Comparison of ENCODE assay signal across 10 mouse cellular contexts in the genomic region with DNA sequence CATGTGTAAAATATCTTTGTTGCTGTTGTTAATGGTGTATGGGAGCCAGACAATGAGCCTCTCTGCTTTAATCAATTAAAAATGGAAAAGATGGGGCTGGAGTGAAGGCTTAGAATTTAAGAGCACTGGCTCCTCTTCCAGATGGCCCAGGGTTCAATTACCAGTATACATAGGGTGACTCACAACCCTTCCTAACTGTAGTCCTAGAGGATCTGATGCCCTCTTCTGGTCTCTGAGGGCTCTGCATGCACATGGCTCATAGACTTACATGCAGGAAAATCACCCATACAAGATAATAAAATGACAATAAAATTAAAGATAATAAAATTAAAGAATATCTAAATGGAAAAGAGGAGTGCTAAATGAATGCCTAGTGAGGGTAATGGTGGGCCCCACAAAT. TPM values are rescaled to one million over a fixed set of nuclear protein-coding genes. Genes with fewer than 3 reads are reported as not detected.
DNase-seq lines count a peak whose midpoint lies in the region; ATAC-seq lines count a peak whose summit lies in the region.
"Had no signal": no experiment of that assay in that cellular context is flagged by ENCODE, and none has a peak within 500 bp of the region (broad histone marks: within the 10 kb centered on the region; RNA-seq: fewer than 3 reads in every experiment).

No protein-coding gene starts in this region.

- no peak overlapping the region for H3K27ac ChIP-seq in forebrain, embryonic 14.5 days (ENCODE audit: low read depth, low read length)
- no peak overlapping the region for H3K27ac ChIP-seq in forebrain, embryonic 11.5 days (ENCODE audit: low read depth, low read length)
- H3K27ac ChIP-seq in hindbrain, embryonic 13.5 days, result no peak overlapping the region
- H3K27ac ChIP-seq: macrophage; neural tube, embryonic 12.5 days had no signal

- H3K4me1 ChIP-seq in forebrain, embryonic 14.5 days (ENCODE audit: control insufficient read depth, insufficient read depth, low read length), result 0 out of 2 replicates have a peak, but pooled peaks cover 3% of the 10 kb centered on the region
- no peaks in the 10 kb centered on the region for H3K4me1 ChIP-seq in forebrain, embryonic 11.5 days (replicated peaks; ENCODE audit: control insufficient read depth, insufficient read depth, low read length)
- H3K4me1 ChIP-seq in hindbrain, embryonic 13.5 days (replicated peaks), result no peaks in the 10 kb centered on the region

- 0 out of 2 replicates have a peak, but pooled peaks have one; percentile 21 for ATAC-seq in forebrain, embryonic 14.5 days
- no peak; the same call in 1 of the 2 replicates for ATAC-seq in forebrain, embryonic 11.5 days (replicated peaks; ENCODE audit: low FRiP score)
- no peak for ATAC-seq in activated CD4-positive, CD25-positive, alpha-beta regulatory T cell, adult 4 months
- ATAC-seq in hindbrain, embryonic 13.5 days (ENCODE audit: low FRiP score), result no peak; the same call in 1 of the 2 replicates

- H3K36me3 ChIP-seq in forebrain, embryonic 14.5 days (ENCODE audit: control insufficient read depth, insufficient read depth, low read length), result peaks cover 24% of the 10 kb centered on the region
- no peaks in the 10 kb centered on the region; the same call in 1 of the 2 replicates for H3K36me3 ChIP-seq in forebrain, embryonic 11.5 days (ENCODE audit: control insufficient read depth, insufficient read depth, low read length)
- H3K36me3 ChIP-seq in hindbrain, embryonic 13.5 days, result peaks cover 17% of the 10 kb centered on the region

- DNase-seq in forebrain, embryonic 14.5 days (ENCODE audit: low spot score), result no peak
- DNase-seq in forebrain, embryonic 11.5 days (ENCODE audit: low spot score), result no peak
- peak; percentile 32 for DNase-seq in lung, postnatal 36 days
- no peak for DNase-seq in lung, postnatal 4 days
- peak; percentile 40 for DNase-seq in MEL-GATA-1-ER (ENCODE audit: extremely low read depth, low read depth)
- peak; percentile 39 for DNase-seq in naive thymus-derived CD4-positive, alpha-beta T cell, adult 2 months (ENCODE audit: low read depth)

- H3K9ac ChIP-seq in forebrain, embryonic 14.5 days (ENCODE audit: low read length), result no peak overlapping the region
- H3K9ac ChIP-seq in forebrain, embryonic 11.5 days (ENCODE audit: low read length), result no peak overlapping the region
- H3K9ac ChIP-seq in hindbrain, embryonic 13.5 days, result no peak overlapping the region
- H3K9ac ChIP-seq: neural tube, embryonic 12.5 days had no signal

- no peaks in the 10 kb centered on the region for H3K9me3 ChIP-seq in forebrain, embryonic 14.5 days (replicated peaks; ENCODE audit: control insufficient read depth, low read length)
- H3K9me3 ChIP-seq in forebrain, embryonic 11.5 days (ENCODE audit: control insufficient read depth, low read length), result no peaks in the 10 kb centered on the region
- H3K9me3 ChIP-seq in hindbrain, embryonic 13.5 days, result no peaks in the 10 kb centered on the region
- H3K9me3 ChIP-seq: neural tube, embryonic 12.5 days had no signal

- H3K4me2 ChIP-seq in forebrain, embryonic 14.5 days (ENCODE audit: low read length), result no peak overlapping the region
- no peak overlapping the region for H3K4me2 ChIP-seq in forebrain, embryonic 11.5 days (ENCODE audit: low read depth, low read length, severe bottlenecking)
- no peak overlapping the region for H3K4me2 ChIP-seq in hindbrain, embryonic 13.5 days
- H3K4me2 ChIP-seq: neural tube, embryonic 12.5 days had no signal

- H3K4me3 ChIP-seq in forebrain, embryonic 14.5 days (ENCODE audit: low read depth, low read length), result no peak overlapping the region
- H3K4me3 ChIP-seq in forebrain, embryonic 11.5 days (ENCODE audit: low read depth, low read length), result no peak overlapping the region
- H3K4me3 ChIP-seq in hindbrain, embryonic 13.5 days, result no peak overlapping the region
- H3K4me3 ChIP-seq: neural tube, embryonic 12.5 days had no signal

- no peaks in the 10 kb centered on the region for H3K27me3 ChIP-seq in forebrain, embryonic 14.5 days (replicated peaks; ENCODE audit: control insufficient read depth, insufficient read depth, low read length)
- no peaks in the 10 kb centered on the region for H3K27me3 ChIP-seq in forebrain, embryonic 11.5 days (ENCODE audit: control insufficient read depth, insufficient read depth, low read length)
- no peaks in the 10 kb centered on the region for H3K27me3 ChIP-seq in hindbrain, embryonic 13.5 days
- H3K27me3 ChIP-seq: neural tube, embryonic 12.5 days had no signal

RNA-seq across cellular contexts. Expression of a gene that starts 11.8 kb away (rescaled TPM):
- 8.7 and 10.7 TPM in 2 replicates for polyA plus RNA-seq in forebrain, embryonic 14.5 days (2014; fragmentation: Nextera tagmentation; extraction: Ambion mirVana)
- 0.92 and 2.4 TPM in 2 replicates for polyA plus RNA-seq in forebrain, embryonic 11.5 days (2014; fragmentation: Nextera tagmentation; extraction: Ambion mirVana)
- under 1 TPM in 1 of 2 experiments, not detected in 1; 0.47 TPM for polyA plus RNA-seq in activated CD4-positive, CD25-positive, alpha-beta regulatory T cell, adult 4 months (2017; shearing (Covaris generic))
- 4.4 and 5.0 TPM in 2 replicates for polyA plus RNA-seq in hindbrain, embryonic 13.5 days (2015; fragmentation: Nextera tagmentation; extraction: Ambion mirVana)
- polyA plus RNA-seq: macrophage had no signal

Comparison
In these comparisons a context has a peak if more than half of its experiments do, and no peak if none do; other contexts are left out.
1. DNase-seq: peak in lung, postnatal 36 days (single experiment), MEL-GATA-1-ER (single experiment) and naive thymus-derived CD4-positive, alpha-beta T cell, adult 2 months (single experiment); none in forebrain, embryonic 14.5 days (single experiment), forebrain, embryonic 11.5 days (single experiment) and lung, postnatal 4 days (0 of 2).